Mouse (Mus musculus): ENCODE measurements at regions not wholly inside any gene's neighbourhood (a gene's known extent, or its start where the extent isn't known, plus 50 kb on each side); places are given as distances from the start of the nearest gene placed in this dataset.

DNA sequence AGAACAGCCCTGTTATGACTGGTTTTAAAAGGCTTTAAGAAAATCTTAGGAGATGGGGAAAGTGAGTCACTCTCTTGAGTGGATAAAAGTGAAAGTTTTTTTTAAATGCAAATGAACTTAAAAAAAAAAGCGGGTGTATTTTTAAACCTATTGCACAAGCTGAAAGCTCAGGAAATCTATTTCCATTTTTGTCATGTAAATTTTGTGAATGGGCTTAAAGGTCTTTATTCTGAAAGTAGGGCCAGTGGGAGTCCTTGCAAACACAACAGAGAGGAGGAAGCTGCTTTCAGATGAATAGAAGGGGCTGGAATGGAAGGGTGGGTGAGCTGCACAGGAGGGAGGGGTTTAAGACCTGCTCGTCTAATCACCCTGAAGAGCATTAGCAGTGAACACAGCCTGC, 62.9 kb downstream of the Fam84a start:
- DNase-seq (ENCODE audit: low spot score in 2 of 2) = no peak

DNA sequence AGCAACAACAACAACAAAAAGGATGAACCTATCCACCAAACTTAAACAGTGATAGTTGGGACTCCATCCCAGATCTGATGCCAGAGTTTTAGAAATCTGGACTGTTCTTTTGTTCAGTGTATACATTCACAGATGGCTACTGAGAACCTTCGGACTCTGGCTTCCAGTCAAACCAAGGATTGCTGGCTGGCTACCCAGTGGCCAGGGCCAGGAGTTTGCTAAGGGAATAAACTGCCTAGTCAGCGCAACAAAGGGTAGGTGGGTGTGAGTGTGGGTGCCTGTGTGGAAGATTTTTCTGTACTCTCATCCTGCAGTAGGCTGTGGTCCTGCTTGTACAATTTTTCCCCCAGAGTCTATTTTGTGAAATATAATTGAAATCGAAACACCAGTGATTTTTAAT, 69.1 kb downstream of the Fam84a start:
- peak; percentile 11 to 62 for DNase-seq (ENCODE audit: low spot score in 2 of 2)

DNA sequence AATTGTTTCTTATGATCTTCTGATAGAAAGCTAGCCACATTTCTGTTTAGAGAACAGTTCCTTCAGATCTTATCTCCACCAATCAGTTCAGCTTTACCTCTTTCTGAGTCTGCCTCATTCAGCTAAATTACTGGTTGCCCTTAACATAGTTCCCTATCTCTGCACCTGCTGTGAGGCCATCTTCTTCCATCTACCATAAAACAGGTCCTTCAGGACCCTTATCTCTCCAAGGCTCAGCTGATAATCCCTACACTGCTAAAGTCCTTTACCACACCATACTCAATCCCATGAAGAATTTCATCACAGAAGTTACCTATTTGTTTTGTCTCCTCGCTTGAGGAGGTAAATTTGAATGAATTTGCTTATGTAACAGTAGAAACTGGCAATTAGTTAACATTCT, 72.0 kb downstream of the Fam84a start:
- DNase-seq (ENCODE audit: low spot score in 2 of 2) = no peak

DNA sequence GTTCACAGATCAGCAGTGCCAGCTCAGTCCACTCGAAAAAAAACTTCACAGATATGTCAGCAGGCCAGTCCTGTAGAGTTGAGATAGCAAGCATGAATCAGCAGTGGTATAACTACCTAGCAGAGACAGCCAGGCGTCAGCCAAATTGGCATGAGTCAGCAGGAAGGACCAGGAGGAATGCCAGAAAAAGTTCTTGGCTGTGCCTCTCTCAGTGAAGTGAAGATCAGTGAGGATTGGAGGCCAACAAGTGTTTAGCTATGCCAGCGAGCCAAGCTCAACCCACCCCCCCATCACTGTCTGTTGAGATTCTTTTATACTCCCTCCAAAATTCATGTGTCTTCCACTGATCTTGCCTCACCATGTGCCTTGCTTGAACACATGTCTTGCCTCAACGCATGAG, 82.8 kb downstream of the Fam84a start:
- DNase-seq (ENCODE audit: low spot score in 2 of 2) = peak; percentile 30 to 66

DNA sequence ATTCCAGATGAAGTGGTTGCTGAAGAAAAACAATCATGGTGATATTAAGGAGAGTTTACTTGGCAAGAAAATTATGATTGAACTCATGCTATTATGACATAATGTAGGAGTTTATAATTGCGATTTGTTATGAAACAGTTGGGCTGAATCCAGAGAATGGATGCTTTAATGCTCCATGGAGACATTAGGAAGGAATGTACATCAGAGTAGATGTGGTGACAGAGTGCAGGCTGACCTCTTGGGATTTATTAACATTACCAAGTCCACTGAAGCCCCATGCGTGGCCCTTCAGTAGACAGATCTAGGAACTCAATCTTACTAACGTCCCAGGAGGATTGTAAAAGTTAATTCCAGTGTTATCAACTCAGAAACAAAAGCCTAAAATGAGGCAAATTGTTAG, 86.5 kb downstream of the Fam84a start:
- DNase-seq (ENCODE audit: low spot score in 2 of 2) = peak in 1 of 2 experiments; percentile 16

DNA sequence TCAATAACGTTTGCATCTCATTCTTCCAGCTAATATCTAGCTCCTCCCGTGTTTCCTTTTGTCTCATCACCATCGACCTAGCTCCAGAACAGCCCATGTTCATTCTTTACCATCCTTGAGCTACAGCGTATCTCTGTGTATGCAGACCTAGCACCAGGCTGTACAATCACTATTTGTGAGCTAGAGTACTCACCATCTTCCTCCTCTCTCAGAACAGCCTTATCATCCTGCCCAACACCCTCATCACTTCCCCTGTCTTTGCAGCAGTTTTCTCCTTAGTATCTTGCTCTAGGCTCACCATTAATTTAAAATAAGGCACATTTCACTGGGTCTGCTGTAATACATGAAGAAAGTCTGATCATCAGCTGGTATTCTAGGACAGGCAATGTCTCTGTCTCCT, 88.6 kb downstream of the Fam84a start:
- no peak for DNase-seq (ENCODE audit: low spot score in 2 of 2)

DNA sequence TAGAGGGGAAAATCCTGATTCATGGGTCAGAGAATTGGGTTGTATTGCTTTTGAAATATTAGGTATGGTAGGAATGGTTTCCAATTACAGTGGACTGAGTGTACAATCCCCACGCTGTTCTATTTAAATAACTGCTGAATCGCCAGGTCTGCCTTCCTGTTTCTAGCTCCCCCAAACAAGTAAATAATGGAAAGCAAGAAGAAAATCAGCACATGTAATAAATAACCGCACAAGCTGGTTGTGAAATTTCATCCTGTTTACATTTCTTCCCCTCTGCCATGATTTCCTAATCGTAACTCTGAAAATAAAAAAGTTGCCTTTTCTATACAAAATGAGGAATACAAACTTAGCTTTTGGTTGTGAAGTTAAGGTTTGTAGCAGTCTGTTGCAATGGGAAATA, 95.7 kb downstream of the Fam84a start:
- no peak for DNase-seq (ENCODE audit: low spot score in 2 of 2)

DNA sequence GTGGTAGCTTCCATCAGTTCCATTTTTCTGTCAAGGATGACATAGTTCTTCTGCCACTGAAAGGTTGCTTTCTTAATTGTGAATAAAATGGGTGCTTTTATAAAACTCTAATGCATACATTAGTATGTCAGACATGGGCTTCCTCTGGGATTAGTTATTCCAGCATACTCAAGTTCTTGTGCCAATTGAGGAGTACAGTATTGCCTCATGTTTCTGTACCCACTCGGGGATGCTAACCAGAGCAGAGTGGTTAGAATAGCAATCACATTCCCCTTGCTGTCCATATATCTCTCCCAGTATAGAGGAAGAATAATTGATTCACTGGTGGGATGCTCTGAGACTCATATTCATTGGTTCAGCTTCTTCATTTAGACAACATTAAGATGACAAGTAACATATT, 119.5 kb downstream of the Fam84a start:
- DNase-seq (ENCODE audit: low spot score in 2 of 2) = no peak

DNA sequence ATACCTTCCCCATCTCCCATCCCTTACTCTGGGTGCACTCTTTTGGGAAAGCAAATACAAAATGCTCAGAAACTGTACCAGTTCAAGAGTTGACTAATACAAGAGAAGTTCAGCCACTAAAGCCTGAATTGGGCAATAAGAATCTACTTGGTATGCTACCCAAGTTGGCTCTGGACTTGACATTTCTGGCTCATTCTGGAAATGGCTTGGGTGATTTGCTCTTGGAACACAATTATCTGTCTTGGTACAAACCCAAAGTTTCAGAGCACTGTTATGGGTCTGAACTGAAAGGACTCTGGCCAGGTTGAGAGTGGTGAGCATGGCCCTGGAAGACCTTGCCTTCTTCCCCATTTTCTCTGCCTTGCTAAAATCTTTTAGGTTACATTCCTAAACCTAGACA, 136.6 kb downstream of the Fam84a start:
- no peak for DNase-seq (ENCODE audit: low spot score in 2 of 2)

DNA sequence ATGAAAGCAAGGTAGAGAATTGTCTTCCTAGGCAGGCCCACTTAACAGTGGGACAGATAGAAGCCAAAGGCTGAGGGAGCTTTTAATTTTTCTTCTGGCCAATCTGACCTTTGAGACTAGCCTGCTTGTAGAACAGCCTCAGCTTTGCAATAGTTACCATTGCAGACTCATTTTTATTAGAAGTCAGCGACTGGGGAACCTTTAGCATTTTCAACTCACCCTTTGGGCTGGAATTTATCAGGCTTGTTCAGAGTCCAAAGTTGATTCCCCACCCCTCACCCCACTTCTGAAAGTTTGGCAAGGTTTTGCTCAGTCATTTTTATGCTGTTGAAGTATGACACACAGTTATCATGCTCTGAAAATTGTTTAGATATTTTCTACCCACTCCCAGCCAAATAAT, 145.9 kb downstream of the Fam84a start:
- DNase-seq (ENCODE audit: low spot score in 2 of 2) = no peak

DNA sequence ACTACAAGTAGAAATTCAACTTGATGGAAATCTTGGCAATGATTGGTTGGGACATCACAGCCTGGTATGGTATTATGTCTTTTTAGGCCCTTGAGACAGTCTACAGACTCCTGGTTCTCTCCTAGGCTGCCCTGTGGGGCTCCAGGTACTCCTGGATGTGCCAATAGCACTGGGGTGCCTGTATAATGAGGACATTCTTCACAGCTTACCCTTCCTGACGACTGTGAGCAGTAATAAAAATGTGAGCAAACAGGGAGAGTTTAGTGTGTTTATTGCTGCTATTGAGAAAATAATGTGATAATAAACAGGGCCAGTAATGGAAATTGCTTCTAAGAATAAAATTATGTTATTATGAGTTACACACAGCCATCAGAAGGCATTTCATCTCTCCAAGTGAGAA, 150.2 kb downstream of the Fam84a start:
- no peak for DNase-seq (ENCODE audit: low spot score in 2 of 2)

DNA sequence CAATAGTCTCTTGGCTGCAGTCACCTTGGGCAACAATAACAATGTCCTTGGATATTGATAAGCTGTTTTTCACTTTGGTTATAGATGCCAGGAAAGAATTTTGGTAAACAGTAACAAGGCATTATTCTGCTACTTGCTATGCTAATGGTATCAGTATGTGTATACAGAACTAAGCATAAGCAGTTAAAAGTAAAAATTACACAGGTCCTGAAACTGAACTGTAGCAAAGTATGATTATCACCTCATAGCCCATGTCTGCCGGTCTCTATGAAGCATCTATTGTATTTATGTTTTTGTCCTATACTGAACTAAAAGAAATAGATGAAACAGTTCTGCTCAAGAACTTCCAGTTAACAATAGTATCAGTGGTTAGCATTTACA, 167.5 kb downstream of the Fam84a start:
- DNase-seq (ENCODE audit: low spot score in 2 of 2) = no peak

DNA sequence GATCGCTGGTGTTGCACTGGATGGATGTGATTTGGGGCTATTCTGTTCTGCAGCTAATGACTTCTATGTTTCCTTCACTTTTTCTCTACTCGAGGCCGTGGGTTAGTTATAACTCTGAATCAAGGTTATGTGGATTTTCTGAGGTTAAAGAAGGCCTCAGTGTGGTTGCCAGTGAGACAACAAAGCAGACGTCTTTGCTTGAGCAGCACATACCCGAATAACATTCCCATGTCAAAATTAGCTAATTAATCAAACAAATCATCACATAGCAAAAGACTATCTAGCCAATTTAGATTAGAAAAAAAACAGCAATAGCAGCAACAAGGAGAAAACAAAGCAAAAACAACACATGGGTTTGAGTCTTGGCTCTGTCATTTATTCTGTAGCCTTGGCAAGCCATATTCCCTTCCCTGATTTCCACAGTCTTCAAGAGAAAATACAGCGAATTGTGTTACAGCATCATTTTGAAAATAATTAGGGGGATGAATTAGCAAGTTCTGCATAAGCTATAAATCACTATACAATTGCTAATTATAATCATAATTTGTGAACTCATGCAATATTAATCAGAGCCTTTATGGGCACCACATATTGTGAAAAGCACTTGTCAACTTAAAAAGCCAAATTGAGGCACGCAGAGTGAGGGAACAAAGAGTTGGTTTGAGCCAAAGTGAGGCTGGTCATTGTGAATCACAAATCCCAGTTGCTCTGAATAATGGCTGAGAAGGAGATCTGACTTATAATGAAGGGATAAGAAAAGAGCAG, 168.0 kb downstream of the Fam84a start:
- no peak for DNase-seq (ENCODE audit: low spot score in 2 of 2)

DNA sequence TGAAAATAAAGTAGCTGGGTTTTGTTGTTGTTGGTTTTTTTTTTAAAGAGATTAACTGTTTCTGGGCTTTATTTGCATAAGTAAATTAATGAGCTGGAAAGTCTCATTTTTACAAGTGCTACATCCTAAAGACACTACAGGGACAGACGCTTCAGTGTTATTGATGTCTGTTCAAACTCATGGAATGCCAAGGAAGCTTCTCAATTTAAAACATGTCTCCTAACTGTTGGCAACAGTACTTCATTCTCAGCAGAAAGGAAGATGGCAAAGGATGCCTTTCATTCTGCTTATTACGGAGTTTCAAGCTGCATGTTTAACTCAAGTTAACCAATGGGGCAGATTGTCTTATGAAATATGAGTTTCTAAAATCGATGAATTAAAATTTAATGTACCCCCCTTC, 187.3 kb downstream of the Fam84a start:
- DNase-seq (ENCODE audit: low spot score in 2 of 2) = no peak

DNA sequence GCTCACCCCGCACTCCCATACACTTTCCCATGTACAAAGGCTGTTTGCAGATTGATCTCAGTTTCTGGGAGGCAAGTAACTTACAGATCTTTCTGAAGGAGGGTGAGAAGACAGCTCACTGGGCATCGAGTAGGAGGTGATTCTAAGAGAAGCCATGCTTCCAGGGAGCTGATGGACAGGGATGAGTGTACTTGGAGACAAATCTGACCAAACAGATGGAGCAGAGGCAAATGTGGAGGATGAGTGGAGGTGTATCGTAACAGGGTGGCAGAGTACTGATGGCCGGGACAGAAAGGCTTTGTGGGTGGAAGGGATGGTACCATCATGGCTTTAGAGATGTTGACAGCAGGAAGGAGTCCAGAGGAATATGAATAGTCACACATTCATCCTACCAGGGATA, 212.4 kb downstream of the Fam84a start:
- DNase-seq (ENCODE audit: low spot score in 2 of 2) = peak; percentile 1 to 6

DNA sequence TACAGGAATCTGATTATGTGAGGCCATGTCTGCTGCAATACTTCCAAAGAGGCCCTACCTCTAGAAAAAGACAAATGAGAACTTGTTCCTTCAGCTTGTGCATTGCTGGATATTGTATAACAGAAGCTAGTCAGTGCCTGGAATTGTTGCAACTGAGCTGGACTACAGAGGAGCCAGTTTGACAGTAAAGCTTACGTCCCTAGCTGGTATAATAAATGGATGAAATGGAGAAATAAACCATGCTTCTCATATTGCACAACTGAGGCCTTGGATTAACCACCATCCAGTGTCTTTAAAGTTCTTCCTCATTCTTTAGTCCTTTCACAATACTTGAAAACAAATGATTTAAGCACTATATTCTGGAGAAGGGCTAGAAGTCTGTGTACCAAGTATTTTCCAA, 230.8 kb downstream of the Fam84a start:
- DNase-seq (ENCODE audit: low spot score in 2 of 2) = no peak

DNA sequence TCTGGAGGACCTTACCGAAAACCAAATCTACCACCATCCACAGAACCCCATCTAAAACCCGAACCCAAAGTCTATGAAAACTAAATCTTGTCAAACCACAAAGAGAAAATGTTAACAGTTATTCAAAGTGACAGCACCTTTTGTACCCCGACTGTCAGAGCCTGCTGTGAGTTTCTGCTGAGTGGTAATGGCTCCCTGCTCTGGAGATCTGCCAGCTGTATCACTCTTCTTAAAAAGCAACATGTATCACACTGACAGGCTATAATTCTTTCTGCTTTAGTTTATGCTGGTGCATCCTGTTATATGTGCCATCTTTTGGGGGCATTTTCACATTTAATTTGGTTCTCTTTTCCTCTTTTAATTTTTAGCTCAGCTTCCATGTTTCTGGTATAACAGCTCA, 268.5 kb downstream of the Fam84a start:
- DNase-seq (ENCODE audit: low spot score in 2 of 2) = no peak

DNA sequence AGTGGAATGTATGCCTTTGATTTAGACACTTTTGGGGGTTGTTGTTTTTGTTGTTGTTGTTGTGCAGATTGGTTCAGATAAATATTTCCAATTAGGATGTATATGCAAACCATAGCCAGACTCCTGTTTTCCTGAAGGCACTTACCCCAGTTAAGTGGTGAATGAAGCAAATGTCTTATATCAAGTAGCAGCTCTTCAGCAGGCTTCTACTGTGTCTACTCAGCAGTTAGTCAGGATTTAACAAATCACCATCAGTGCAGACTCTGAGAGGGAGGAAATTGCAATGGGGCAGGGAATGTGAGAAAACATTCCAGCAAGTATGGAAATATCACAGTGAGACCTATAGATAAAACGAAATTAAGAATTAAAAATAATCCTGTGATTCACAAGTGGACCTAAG, 282.7 kb downstream of the Fam84a start:
- DNase-seq (ENCODE audit: low spot score in 2 of 2) = no peak

DNA sequence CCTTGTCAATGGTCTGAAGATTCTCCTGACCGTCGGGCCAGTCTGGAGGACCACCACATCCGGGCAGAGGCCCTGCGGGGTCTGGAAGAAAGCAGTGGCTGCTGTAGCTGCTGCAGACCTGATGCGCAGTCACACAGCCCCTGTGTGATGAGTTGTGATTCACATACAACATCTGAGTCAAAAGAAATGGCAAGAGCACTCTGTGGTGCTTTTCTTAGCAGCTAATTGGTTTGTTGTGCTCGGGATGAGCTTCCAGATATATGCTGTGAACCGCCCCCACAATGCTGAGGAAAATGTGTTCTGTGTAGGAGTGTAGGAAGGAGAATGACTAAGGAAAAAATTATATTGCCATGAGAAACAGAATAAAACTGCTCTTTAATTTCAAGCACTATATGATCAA, 290.6 kb downstream of the Fam84a start:
- DNase-seq (ENCODE audit: low spot score in 2 of 2) = peak; percentile 46 to 70

DNA sequence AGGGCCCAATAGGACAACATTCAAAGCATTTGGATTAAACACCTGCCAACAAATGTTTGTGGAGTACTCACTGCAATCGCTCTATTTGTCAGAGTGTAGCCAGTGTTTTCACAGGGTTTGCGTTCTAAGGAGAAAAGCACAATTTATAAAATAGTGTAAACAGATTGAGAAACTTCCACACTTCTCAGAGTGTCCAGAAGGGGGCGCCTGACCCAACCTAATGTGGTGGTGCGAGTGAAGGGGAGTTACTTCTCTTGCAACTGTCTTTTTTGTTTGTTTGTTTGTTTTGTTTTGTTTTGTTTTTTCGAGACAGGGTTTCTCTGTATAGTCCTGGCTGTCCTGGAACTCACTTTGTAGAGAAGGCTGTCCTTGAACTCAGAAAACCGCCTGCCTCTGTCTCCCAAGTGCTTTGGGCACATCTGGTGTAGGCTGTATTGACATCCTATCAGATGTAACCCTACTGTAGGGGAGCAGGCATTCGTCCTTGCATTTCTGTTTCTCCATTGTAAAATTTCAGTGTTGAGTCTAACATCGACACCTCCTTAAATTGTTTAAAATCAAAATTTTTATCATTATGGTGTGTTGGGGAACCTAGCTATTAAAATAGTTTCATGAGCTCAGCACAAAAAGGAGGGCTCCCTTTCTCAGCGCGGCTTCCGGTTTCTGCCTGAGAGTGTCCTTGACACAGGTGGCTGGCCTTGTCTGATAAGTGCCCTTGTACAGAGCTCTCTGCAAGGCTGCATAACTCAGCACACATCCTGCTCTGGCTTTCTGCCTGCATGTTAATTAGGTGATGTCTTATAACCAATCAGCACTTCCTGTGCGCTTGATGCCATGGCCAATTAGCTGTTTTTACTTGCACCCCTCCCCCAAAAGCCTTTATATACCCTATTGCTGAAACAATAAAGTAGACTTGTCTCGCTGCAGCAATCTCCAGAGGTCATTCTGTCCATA, 307.0 kb downstream of the Fam84a start:
- DNase-seq (ENCODE audit: low spot score in 2 of 2) = peak in 1 of 2 experiments; percentile 75

DNA sequence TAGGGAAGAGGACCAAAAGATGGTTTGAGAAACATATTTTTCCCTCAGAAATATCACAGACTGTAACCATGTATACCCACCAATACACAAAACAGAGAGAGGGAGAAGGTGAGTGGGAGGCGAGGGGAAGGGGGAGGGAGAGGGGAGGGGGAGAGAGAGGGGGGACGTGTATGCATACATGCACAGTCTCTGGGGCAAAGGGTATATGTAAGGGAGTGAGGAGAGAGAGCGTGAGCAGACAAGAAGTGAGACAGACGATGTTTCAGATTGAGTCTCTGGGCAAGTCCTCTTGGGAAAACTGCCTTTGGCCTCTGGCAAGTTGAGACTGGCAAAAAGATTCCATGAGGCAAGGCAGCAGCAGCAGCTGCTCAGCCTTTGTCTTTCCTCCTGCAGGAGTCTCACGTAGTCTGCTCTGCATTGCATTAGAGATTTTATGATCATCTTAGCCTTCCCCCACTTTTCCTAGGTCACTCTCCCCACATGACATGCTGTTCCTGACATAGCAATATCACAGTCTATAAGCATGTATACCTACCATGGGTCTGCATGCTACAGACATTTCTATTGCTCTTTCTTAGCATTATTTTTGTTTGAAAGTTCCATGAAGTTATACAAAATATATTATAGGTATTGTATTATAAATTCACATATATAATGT, 308.3 kb downstream of the Fam84a start:
- DNase-seq (ENCODE audit: low spot score in 2 of 2) = no peak

DNA sequence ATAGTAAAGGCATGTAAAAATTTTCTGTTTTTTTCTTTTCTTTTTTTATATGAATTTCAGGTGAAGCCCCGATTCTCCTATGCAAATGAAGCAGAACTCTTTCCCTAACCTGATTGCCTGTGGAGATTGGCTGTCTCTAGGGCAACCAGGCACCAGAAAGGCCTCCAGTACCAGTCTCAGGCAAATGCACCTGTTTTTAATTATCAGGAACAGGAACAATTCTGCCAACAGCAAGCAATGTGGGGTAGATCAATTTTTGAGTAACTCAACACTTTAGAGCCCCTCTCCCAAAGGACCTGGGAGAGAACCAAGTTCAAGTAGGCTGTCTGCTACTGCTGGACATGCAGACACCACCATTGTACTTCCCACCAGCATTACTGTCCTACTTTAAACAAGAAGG, 310.6 kb downstream of the Fam84a start:
- DNase-seq (ENCODE audit: low spot score in 2 of 2) = no peak

Data from layer of hippocampus, adult 18-20 months (tissue).